In genomic region chr5:122444492-122444891, GRCm38 (mm10) we compare ENCODE assay signal across 34 mouse cellular contexts.
"Had no signal": no experiment of that assay in that cellular context is flagged by ENCODE, and none has a peak within 500 bp of the region (broad histone marks: within the 10 kb centered on the region; RNA-seq: fewer than 3 reads in every experiment).

No protein-coding gene starts in this region.

- H3K4me2 ChIP-seq: heart, embryonic 12.5 days; heart, embryonic 13.5 days; heart, embryonic 15.5 days; hindbrain, embryonic 12.5 days; hindbrain, embryonic 13.5 days; hindbrain, embryonic 14.5 days; hindbrain, embryonic 15.5 days; intestine, embryonic 15.5 days; kidney, embryonic 15.5 days had no signal

- H3K4me1 ChIP-seq: heart, embryonic 15.5 days; hindbrain, embryonic 12.5 days; hindbrain, embryonic 13.5 days; hindbrain, embryonic 15.5 days; intestine, embryonic 15.5 days had no signal

- H3K27me3 ChIP-seq: heart, embryonic 12.5 days; heart, embryonic 13.5 days; heart, embryonic 15.5 days; hindbrain, embryonic 12.5 days; hindbrain, embryonic 13.5 days; hindbrain, embryonic 15.5 days; intestine, embryonic 15.5 days; kidney, embryonic 15.5 days had no signal

- H3K9ac ChIP-seq: heart, embryonic 12.5 days; heart, embryonic 13.5 days; heart, embryonic 15.5 days; hindbrain, embryonic 12.5 days; hindbrain, embryonic 13.5 days; hindbrain, embryonic 14.5 days; hindbrain, embryonic 15.5 days; intestine, embryonic 15.5 days; kidney, embryonic 15.5 days had no signal

- DNase-seq: heart, postnatal 10 days; heart, postnatal 14 days; heart, postnatal 36 days; heart, postnatal 4 days; kidney, adult 11 months; kidney, adult 18-20 months; kidney, adult 2 months; kidney, adult 8-10 months; kidney, adult 9 months; kidney, postnatal 10 days; kidney, postnatal 14 days; kidney, postnatal 25 days; kidney, postnatal 36 days; kidney, postnatal 4 days; layer of hippocampus, adult 9-11 months; layer of hippocampus, postnatal 36 days had no signal

- ATAC-seq: hindbrain, embryonic 16.5 days; hindbrain, postnatal 0 days; inflammation-experienced regulatory T-cells, adult 6 months; intestine, embryonic 15.5 days; intestine, embryonic 16.5 days; intestine, postnatal 0 days had no signal

- H3K27ac ChIP-seq: heart, embryonic 13.5 days; heart, embryonic 15.5 days; hindbrain, embryonic 10.5 days; hindbrain, embryonic 12.5 days; hindbrain, embryonic 13.5 days; hindbrain, embryonic 14.5 days; hindbrain, embryonic 15.5 days; hindbrain, postnatal 0 days; intestine, embryonic 15.5 days; kidney, embryonic 15.5 days; kidney, postnatal 0 days; layer of hippocampus, adult 2 months; left cerebral cortex, adult 2 months had no signal

- H3K4me3 ChIP-seq: heart, embryonic 12.5 days; heart, embryonic 13.5 days; heart, embryonic 15.5 days; hindbrain, embryonic 10.5 days; hindbrain, embryonic 12.5 days; hindbrain, embryonic 13.5 days; hindbrain, embryonic 15.5 days; intestine, embryonic 15.5 days; kidney, embryonic 15.5 days; layer of hippocampus, adult 2 months; left cerebral cortex, adult 2 months had no signal

- H3K9me3 ChIP-seq: heart, embryonic 12.5 days; heart, embryonic 13.5 days; heart, embryonic 15.5 days; hindbrain, embryonic 10.5 days; hindbrain, embryonic 12.5 days; hindbrain, embryonic 13.5 days; hindbrain, embryonic 15.5 days; intestine, embryonic 15.5 days; kidney, embryonic 15.5 days had no signal
